Mouse (Mus musculus): ENCODE results near the gene Cers3. TPM values are rescaled to one million over a fixed set of nuclear protein-coding genes. Genes with fewer than 3 reads are reported as not detected.

Gene Cers3
- polyA plus RNA-seq, 1 experiment from 2014 or later, result 0.51 TPM

DNA sequence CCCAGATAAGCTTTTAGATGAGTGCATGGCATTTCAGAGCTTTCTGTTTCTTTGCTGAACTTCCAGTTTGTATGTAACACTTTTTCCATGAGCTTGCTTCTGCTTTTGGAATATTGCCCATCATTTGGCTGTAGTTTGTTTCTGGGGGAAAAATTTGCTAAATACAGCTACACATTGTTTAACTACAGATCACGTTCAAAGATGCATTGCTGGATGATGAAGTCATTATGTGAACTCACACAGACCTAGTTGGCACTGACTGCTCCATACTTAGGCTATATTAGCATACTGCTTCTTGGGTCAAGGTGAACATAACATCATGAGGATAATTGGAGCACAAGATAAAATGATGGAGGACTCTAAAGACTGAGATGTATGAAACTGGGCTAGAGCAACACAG lies 53.6 kb downstream of the Cers3 start:
- DNase-seq (ENCODE audit: low spot score, missing footprints) (no peak), ATAC-seq (ENCODE audit: low FRiP score) (no peak)
- Histone ChIP-seq H3K9me3 (ENCODE audit: control insufficient read depth, low read length) (no peaks in the 10 kb centered on the region), H3K4me3 (ENCODE audit: low read depth, low read length) (no peak overlapping the region), H3K9ac (ENCODE audit: low read length) (no peak overlapping the region), H3K36me3 (ENCODE audit: control insufficient read depth, insufficient read depth, low read length) (no peaks in the 10 kb centered on the region), H3K4me1 (ENCODE audit: control insufficient read depth, insufficient read depth, low read length) (no peaks in the 10 kb centered on the region), H3K27me3 (ENCODE audit: control insufficient read depth, insufficient read depth, low read length) (no peaks in the 10 kb centered on the region), H3K4me2 (no peak overlapping the region), H3K27ac (ENCODE audit: low read depth, low read length) (no peak overlapping the region)
- 85% methylated on average over 1 of the region's 1 CpGs for WGBS

DNA sequence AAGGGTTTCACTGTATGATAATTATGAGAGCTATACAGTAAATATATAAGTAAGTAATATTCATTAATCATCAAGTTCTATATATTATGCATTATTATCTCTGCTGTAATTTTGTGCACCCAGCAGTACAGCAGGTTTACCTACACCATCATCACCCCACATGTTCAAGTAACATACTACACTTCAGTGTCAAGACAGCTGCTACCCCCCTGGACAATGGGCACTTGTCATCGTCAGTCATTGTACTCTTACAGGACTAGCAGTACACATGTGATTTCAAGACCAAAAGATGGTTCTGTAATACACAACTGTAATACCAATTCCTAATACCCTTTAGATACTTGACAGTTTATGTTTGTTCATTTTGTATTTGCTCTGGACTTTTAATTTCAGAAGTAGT lies 54.0 kb downstream of the Cers3 start:
- H3K9me3 ChIP-seq (ENCODE audit: control insufficient read depth, low read length), result no peaks in the 10 kb centered on the region
- 86% methylated on average over 1 of the region's 1 CpGs for WGBS
- H3K27ac ChIP-seq (ENCODE audit: low read depth, low read length), result no peak overlapping the region
- no peaks in the 10 kb centered on the region for H3K27me3 ChIP-seq (ENCODE audit: control insufficient read depth, insufficient read depth, low read length)
- ATAC-seq (ENCODE audit: low FRiP score), result no peak
- DNase-seq (ENCODE audit: low spot score, missing footprints), result no peak
- no peaks in the 10 kb centered on the region for H3K4me1 ChIP-seq (ENCODE audit: control insufficient read depth, insufficient read depth, low read length)
- no peaks in the 10 kb centered on the region for H3K36me3 ChIP-seq (ENCODE audit: control insufficient read depth, insufficient read depth, low read length)
- H3K4me2 ChIP-seq, result no peak overlapping the region
- H3K4me3 ChIP-seq (ENCODE audit: low read depth, low read length), result no peak overlapping the region
- no peak overlapping the region for H3K9ac ChIP-seq (ENCODE audit: low read length)

DNA sequence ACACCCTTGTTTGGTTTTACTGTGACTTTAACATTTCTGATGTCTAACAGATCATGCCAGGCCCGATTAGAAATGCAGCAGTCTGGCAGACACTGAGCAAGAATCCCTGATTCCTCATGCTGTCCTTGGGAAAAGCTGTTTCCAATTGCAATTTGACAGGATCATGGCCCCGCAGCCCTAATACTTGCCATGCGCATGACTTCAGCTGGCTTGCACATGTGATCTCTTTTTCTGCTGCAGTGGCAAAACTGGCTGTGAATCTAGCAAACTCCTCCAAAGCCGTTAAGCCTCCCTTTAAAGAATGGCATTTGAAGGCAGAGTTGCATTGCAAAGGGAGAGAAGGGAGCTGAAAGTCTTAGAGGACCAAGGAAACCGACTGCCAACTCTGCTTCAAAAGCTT lies 55.5 kb downstream of the Cers3 start:
- WGBS, result 32% methylated on average over 5 of the region's 5 CpGs
- H3K9me3 ChIP-seq (ENCODE audit: control insufficient read depth, low read length), result no peaks in the 10 kb centered on the region
- DNase-seq (ENCODE audit: low spot score, missing footprints), result no peak
- H3K36me3 ChIP-seq (ENCODE audit: control insufficient read depth, insufficient read depth, low read length), result no peaks in the 10 kb centered on the region
- no peak overlapping the region for H3K27ac ChIP-seq (ENCODE audit: low read depth, low read length)
- H3K4me2 ChIP-seq, result no peak overlapping the region
- H3K27me3 ChIP-seq (ENCODE audit: control insufficient read depth, insufficient read depth, low read length), result no peaks in the 10 kb centered on the region
- ATAC-seq (ENCODE audit: low FRiP score), result no peak
- no peak overlapping the region for H3K9ac ChIP-seq (ENCODE audit: low read length)
- no peaks in the 10 kb centered on the region for H3K4me1 ChIP-seq (ENCODE audit: control insufficient read depth, insufficient read depth, low read length)
- no peak overlapping the region for H3K4me3 ChIP-seq (ENCODE audit: low read depth, low read length)

DNA sequence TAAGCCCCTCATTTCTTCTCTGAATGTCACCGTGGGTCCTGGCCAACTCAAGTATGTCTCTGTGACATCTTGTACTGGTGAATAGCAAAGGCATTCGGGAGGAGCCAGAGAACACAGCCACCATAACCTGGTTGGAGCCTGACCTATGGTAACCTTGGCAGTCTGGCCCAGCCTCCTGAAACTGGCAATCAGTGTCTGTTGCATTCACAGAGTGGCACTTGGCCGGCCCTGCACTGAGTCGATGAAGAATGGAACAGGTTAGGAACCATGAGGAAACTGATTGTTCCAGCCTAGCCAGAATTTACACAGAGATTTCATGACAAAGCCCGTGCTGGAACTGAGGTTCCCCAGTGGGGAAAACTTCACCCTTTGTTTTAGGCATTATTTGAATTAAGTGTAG lies 57.5 kb downstream of the Cers3 start:
- Histone ChIP-seq H3K4me2 (no peak overlapping the region), H3K36me3 (ENCODE audit: control insufficient read depth, insufficient read depth, low read length) (no peaks in the 10 kb centered on the region), H3K27me3 (ENCODE audit: control insufficient read depth, insufficient read depth, low read length) (no peaks in the 10 kb centered on the region), H3K4me3 (ENCODE audit: low read depth, low read length) (no peak overlapping the region), H3K27ac (ENCODE audit: low read depth, low read length) (no peak overlapping the region), H3K9me3 (ENCODE audit: control insufficient read depth, low read length) (no peaks in the 10 kb centered on the region), H3K9ac (ENCODE audit: low read length) (no peak overlapping the region), H3K4me1 (ENCODE audit: control insufficient read depth, insufficient read depth, low read length) (no peaks in the 10 kb centered on the region)
- DNase-seq (ENCODE audit: low spot score, missing footprints) (no peak), ATAC-seq (ENCODE audit: low FRiP score) (no peak)
- WGBS, result 77% methylated on average over 5 of the region's 5 CpGs

DNA sequence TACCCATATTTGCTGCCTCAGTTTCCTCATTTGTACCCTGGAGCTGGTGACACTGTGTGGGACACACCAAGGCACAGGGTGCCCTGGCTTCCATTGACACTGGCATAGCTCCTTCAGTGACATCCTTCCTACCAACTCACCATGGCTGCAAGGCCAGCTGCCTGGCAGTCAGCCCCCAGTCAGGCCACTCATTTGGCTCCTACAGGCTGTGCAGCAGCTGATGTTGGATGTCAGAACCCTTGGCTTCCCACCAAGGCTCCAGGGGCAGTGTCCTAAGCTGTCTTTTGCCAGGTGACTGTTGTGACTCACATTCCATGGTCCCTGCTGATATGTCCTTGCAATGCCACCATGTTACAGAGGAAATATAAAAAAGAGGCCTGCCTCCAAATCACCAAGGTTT lies 58.5 kb downstream of the Cers3 start:
- no peak overlapping the region for H3K9ac ChIP-seq (ENCODE audit: low read length)
- no peak overlapping the region for H3K4me2 ChIP-seq
- no peaks in the 10 kb centered on the region for H3K9me3 ChIP-seq (ENCODE audit: control insufficient read depth, low read length)
- ATAC-seq (ENCODE audit: low FRiP score), result no peak
- no peak overlapping the region for H3K4me3 ChIP-seq (ENCODE audit: low read depth, low read length)
- H3K27me3 ChIP-seq (ENCODE audit: control insufficient read depth, insufficient read depth, low read length), result no peaks in the 10 kb centered on the region
- no peak for DNase-seq (ENCODE audit: low spot score, missing footprints)
- H3K4me1 ChIP-seq (ENCODE audit: control insufficient read depth, insufficient read depth, low read length), result no peaks in the 10 kb centered on the region
- no peak overlapping the region for H3K27ac ChIP-seq (ENCODE audit: low read depth, low read length)
- H3K36me3 ChIP-seq (ENCODE audit: control insufficient read depth, insufficient read depth, low read length), result no peaks in the 10 kb centered on the region

DNA sequence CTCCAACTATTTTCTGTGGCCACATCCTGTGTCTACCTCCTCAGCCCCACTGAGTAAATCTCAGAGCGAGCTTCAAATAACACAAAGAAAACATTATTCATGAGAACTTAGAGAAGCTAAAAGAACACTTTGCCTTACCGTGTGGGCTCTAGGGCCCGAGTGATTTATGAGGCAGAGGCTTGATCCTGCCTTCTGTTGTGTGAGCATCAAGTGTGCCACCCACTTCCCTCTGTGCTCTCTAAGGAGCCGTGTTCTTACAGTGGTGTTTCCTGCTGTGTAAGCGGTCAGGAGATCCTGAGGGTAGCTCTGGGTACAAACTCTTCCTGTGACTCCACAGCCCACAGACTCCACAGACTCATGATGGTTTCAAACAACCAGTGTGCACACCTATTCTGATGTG lies 60.5 kb downstream of the Cers3 start:
- Histone ChIP-seq H3K9me3 (ENCODE audit: control insufficient read depth, low read length) (no peaks in the 10 kb centered on the region), H3K9ac (ENCODE audit: low read length) (no peak overlapping the region), H3K27ac (ENCODE audit: low read depth, low read length) (no peak overlapping the region), H3K27me3 (ENCODE audit: control insufficient read depth, insufficient read depth, low read length) (no peaks in the 10 kb centered on the region), H3K36me3 (ENCODE audit: control insufficient read depth, insufficient read depth, low read length) (no peaks in the 10 kb centered on the region), H3K4me1 (ENCODE audit: control insufficient read depth, insufficient read depth, low read length) (no peaks in the 10 kb centered on the region), H3K4me2 (no peak overlapping the region), H3K4me3 (ENCODE audit: low read depth, low read length) (no peak overlapping the region)
- no peak for ATAC-seq (ENCODE audit: low FRiP score)
- WGBS, result 62% methylated on average over 5 of the region's 5 CpGs
- DNase-seq (ENCODE audit: low spot score, missing footprints), result no peak

DNA sequence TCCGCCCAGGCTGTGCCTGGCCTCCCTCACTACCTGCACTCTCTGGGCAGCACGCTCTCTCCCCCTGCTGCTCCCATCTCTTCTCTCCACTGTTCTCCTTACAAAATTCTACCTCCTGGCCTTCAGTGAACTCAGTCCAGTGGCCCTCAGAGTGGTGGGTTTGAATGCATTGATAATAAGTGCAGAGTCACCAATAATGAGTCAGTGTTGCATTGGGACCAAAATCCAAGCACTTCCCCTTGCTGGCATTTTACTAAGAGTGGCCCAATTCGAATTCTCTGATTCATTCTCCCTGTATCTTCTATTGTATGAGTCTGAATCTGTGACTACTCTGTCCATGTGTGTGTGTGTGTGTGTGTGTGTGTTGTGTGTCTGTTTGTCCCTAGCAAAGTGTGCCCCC lies 63.5 kb downstream of the Cers3 start:
- DNase-seq (ENCODE audit: low spot score, missing footprints) (no peak), ATAC-seq (ENCODE audit: low FRiP score) (no peak)
- no peak overlapping the region for H3K4me2 ChIP-seq
- no peak overlapping the region for H3K4me3 ChIP-seq (ENCODE audit: low read depth, low read length)
- H3K36me3 ChIP-seq (ENCODE audit: control insufficient read depth, insufficient read depth, low read length), result no peaks in the 10 kb centered on the region
- no peaks in the 10 kb centered on the region for H3K27me3 ChIP-seq (ENCODE audit: control insufficient read depth, insufficient read depth, low read length)
- no peak overlapping the region for H3K27ac ChIP-seq (ENCODE audit: low read depth, low read length)
- H3K4me1 ChIP-seq (ENCODE audit: control insufficient read depth, insufficient read depth, low read length), result no peaks in the 10 kb centered on the region
- H3K9me3 ChIP-seq (ENCODE audit: control insufficient read depth, low read length), result no peaks in the 10 kb centered on the region
- H3K9ac ChIP-seq (ENCODE audit: low read length), result no peak overlapping the region
- WGBS, result 75% methylated on average over 3 of the region's 3 CpGs

DNA sequence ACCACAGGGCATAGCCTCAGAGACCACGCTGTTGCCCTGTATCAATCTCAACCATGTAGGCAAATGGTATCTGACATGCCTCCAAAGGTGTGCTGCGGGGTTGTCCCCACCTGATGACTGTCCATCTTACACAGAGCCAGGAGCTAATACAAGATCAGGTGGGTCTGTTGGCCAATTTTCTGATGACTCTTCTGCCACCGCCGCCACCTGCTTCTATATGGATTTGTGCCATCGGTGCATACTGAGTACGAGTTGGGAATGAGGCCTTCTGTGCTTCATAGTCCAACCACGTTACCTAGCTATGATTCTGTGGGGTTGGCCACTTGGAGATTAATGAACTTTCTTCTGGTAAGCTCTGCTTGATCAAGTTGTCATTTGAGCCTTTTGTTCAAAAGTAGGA lies 67.1 kb downstream of the Cers3 start:
- Histone ChIP-seq H3K9me3 (ENCODE audit: control insufficient read depth, low read length) (no peaks in the 10 kb centered on the region), H3K4me2 (no peak overlapping the region), H3K9ac (ENCODE audit: low read length) (no peak overlapping the region), H3K4me3 (ENCODE audit: low read depth, low read length) (no peak overlapping the region), H3K27ac (ENCODE audit: low read depth, low read length) (no peak overlapping the region), H3K36me3 (ENCODE audit: control insufficient read depth, insufficient read depth, low read length) (no peaks in the 10 kb centered on the region), H3K27me3 (ENCODE audit: control insufficient read depth, insufficient read depth, low read length) (no peaks in the 10 kb centered on the region), H3K4me1 (ENCODE audit: control insufficient read depth, insufficient read depth, low read length) (no peaks in the 10 kb centered on the region)
- 92% methylated on average over 7 of the region's 7 CpGs for WGBS
- ATAC-seq (ENCODE audit: low FRiP score) (no peak), DNase-seq (ENCODE audit: low spot score, missing footprints) (no peak)

DNA sequence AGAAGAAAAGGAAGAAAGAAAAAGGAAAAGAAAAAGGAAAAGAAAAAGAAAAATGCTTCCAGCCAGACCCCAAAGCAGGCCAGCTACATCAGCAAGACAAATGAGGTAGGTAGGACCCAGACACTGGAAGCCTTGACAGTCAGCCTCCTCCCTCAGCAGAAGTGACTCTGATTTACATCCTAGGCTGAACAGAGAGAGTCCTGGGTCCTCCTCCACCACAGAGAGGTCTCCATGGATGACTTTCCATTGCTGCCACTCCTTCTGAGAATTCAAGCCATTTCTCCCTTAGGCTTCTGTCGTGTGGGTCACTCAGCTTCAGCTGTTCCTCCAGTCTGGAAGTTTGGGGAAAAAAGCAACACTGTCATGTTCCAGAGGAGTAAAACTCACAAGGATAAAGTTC lies 68.0 kb downstream of the Cers3 start:
- DNase-seq (ENCODE audit: low spot score, missing footprints), result no peak
- no peaks in the 10 kb centered on the region for H3K36me3 ChIP-seq (ENCODE audit: control insufficient read depth, insufficient read depth, low read length)
- WGBS, result 72% methylated on average over 1 of the region's 1 CpGs
- H3K27me3 ChIP-seq (ENCODE audit: control insufficient read depth, insufficient read depth, low read length), result no peaks in the 10 kb centered on the region
- no peak for ATAC-seq (ENCODE audit: low FRiP score)
- no peak overlapping the region for H3K4me3 ChIP-seq (ENCODE audit: low read depth, low read length)
- no peak overlapping the region for H3K4me2 ChIP-seq
- no peak overlapping the region for H3K27ac ChIP-seq (ENCODE audit: low read depth, low read length)
- H3K9ac ChIP-seq (ENCODE audit: low read length), result no peak overlapping the region
- H3K9me3 ChIP-seq (ENCODE audit: control insufficient read depth, low read length), result no peaks in the 10 kb centered on the region
- no peaks in the 10 kb centered on the region for H3K4me1 ChIP-seq (ENCODE audit: control insufficient read depth, insufficient read depth, low read length)

DNA sequence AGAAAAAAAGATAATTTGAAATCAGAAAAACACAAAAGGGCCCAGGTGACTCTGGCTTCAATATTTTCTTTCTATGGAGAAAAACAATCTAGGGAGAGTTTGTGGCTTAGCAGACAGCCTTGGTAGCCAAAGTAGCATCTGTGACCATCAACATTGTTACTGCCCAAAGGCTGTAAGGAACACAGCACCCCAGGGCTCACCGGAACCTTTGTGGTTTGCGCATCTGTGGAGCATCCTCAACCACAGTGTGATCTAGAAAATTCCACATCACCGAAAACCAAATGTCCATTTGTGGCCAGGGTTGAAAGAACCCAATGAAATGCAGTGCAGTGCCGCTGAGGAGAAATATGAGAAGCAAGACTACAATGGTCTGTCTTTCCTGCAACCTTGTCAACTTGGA lies 69.0 kb downstream of the Cers3 start:
- no peak overlapping the region for H3K4me3 ChIP-seq (ENCODE audit: low read depth, low read length)
- DNase-seq (ENCODE audit: low spot score, missing footprints) (no peak), ATAC-seq (ENCODE audit: low FRiP score) (no peak)
- no peaks in the 10 kb centered on the region for H3K9me3 ChIP-seq (ENCODE audit: control insufficient read depth, low read length)
- no peak overlapping the region for H3K27ac ChIP-seq (ENCODE audit: low read depth, low read length)
- no peak overlapping the region for H3K4me2 ChIP-seq
- H3K36me3 ChIP-seq (ENCODE audit: control insufficient read depth, insufficient read depth, low read length), result no peaks in the 10 kb centered on the region
- H3K27me3 ChIP-seq (ENCODE audit: control insufficient read depth, insufficient read depth, low read length), result no peaks in the 10 kb centered on the region
- H3K4me1 ChIP-seq (ENCODE audit: control insufficient read depth, insufficient read depth, low read length), result no peaks in the 10 kb centered on the region
- H3K9ac ChIP-seq (ENCODE audit: low read length), result no peak overlapping the region
- 95% methylated on average over 4 of the region's 4 CpGs for WGBS
